Mouse (Mus musculus): Measurements from ENCODE around the gene Tmem56.

- TF ChIP-seq CTCF (IDR thresholded peaks at IDR 0.05; ENCODE audit: borderline replicate concordance, control insufficient read depth, extremely low read depth, insufficient read depth, low read length, poor library complexity), result no peak
- no peak for TF ChIP-seq POLR2A (IDR thresholded peaks at IDR 0.05; ENCODE audit: control insufficient read depth, extremely low read depth, insufficient read depth, low read length, poor library complexity)
These were observed 69.4 kb downstream of the Tmem56 start for GRCm38 (mm10) chr3:121213501-121213900.
